Mouse (Mus musculus): ENCODE measurements around the gene Caskin1.

Caskin1 gene

GRCm38 (mm10) chr17:24531064-24531463 is 42.7 kb downstream of the Caskin1 start:
- DNase-seq (ENCODE audit: low spot score in 2 of 2) = no peak

- DNase-seq (ENCODE audit: low spot score in 2 of 2) = no peak
These were observed 43.6 kb downstream of the Caskin1 start for GRCm38 (mm10) chr17:24532045-24532444.

GRCm38 (mm10) chr17:24533099-24533992 is 44.9 kb downstream of the Caskin1 start:
- peak; percentile 90 to 91 for DNase-seq (ENCODE audit: low spot score in 2 of 2)

GRCm38 (mm10) chr17:24534160-24534718 is 45.8 kb downstream of the Caskin1 start, which contains the start of gene Rab26:
Gene Rab26 (minus strand): TSS chr17:24534210.
- no peak for DNase-seq (ENCODE audit: low spot score in 2 of 2)

GRCm38 (mm10) chr17:24535300-24535699 is 46.9 kb downstream of the Caskin1 start:
- DNase-seq (ENCODE audit: low spot score in 2 of 2) = peak in 1 of 2 experiments; percentile 67

- DNase-seq (ENCODE audit: low spot score in 2 of 2) = no peak
These were observed 49.1 kb downstream of the Caskin1 start for GRCm38 (mm10) chr17:24537536-24537935.

GRCm38 (mm10) chr17:24538950-24539349 is 50.5 kb downstream of the Caskin1 start:
- DNase-seq (ENCODE audit: low spot score in 2 of 2) = no peak

GRCm38 (mm10) chr17:24540375-24540774 is 52.0 kb downstream of the Caskin1 start:
- no peak for DNase-seq (ENCODE audit: low spot score in 2 of 2)

- no peak for DNase-seq (ENCODE audit: low spot score in 2 of 2)
These were observed 56.2 kb downstream of the Caskin1 start for GRCm38 (mm10) chr17:24544613-24545012.

GRCm38 (mm10) chr17:24545247-24545646 is 56.8 kb downstream of the Caskin1 start:
- DNase-seq (ENCODE audit: low spot score in 2 of 2) = no peak

- DNase-seq (ENCODE audit: low spot score in 2 of 2) = no peak
These were observed 57.8 kb downstream of the Caskin1 start for GRCm38 (mm10) chr17:24546234-24546633.

- no peak for DNase-seq (ENCODE audit: low spot score in 2 of 2)
These were observed 60.0 kb downstream of the Caskin1 start for GRCm38 (mm10) chr17:24548435-24548834.

GRCm38 (mm10) chr17:24548921-24549617 is 60.7 kb downstream of the Caskin1 start:
- no peak for DNase-seq (ENCODE audit: low spot score in 2 of 2)

GRCm38 (mm10) chr17:24549618-24550415 is 61.4 kb downstream of the Caskin1 start, which contains the start of gene Pkd1:
Gene Pkd1 (plus strand): TSS chr17:24549834.
- peak; percentile 97 to 99 for DNase-seq (ENCODE audit: low spot score in 2 of 2)

GRCm38 (mm10) chr17:24550416-24551049 is 62.1 kb downstream of the Caskin1 start:
- DNase-seq (ENCODE audit: low spot score in 2 of 2) = peak; percentile 75 to 77

GRCm38 (mm10) chr17:24551050-24551444 is 62.6 kb downstream of the Caskin1 start:
- DNase-seq (ENCODE audit: low spot score in 2 of 2) = no peak

- no peak for DNase-seq (ENCODE audit: low spot score in 2 of 2)
These were observed 68.7 kb downstream of the Caskin1 start for GRCm38 (mm10) chr17:24557091-24557490.
